Mouse (Mus musculus) bone marrow, adult 2 months (tissue): ENCODE data around the gene Clcn6.

Source experiments
- CTCF ChIP-seq: fragments of 200-500 bp; IDR thresholded peaks from 2 replicates; pipeline ENCODE4 v1.5.1; 2011; ENCODE audit warnings: low read length, control low read depth; ENCODE audit not compliant: control insufficient read depth, insufficient read depth
- POLR2A ChIP-seq: fragments of 200-500 bp; IDR thresholded peaks from 2 replicates; pipeline ENCODE4 v1.6.1; 2011; ENCODE audit warnings: low read depth, mild to moderate bottlenecking, control low read depth, low read length, borderline replicate concordance; ENCODE audit not compliant: control insufficient read depth

GRCm38 (mm10) chr4:148011332-148011731, 27.3 kb downstream of the Clcn6 start:
- TF ChIP-seq POLR2A (no peak), CTCF (no peak)
